Mouse (Mus musculus) heart, postnatal 14 days (tissue): ENCODE data around the gene Astn1. TPM values are rescaled to one million over a fixed set of nuclear protein-coding genes. Genes with fewer than 3 reads are reported as not detected.

Experiments
- DNase-seq, 2 experiments: peaks; one replicate each; pipeline ENCODE4 v3.0.0; 2021 to 2022
- intact Hi-C: fragments of 180-260 bp; cut with DNase I; formaldehyde crosslinking; loops from one replicate; pipeline ENCODE4 v1.15.1; 2025
- microRNA-seq, 2 experiments: library from miRNA; unstranded; fragments of <30 nt; microRNA quantifications; one replicate each; pipeline ENCODE4 v1.2.0; 2021 to 2022
- total RNA-seq, 2 experiments: library from RNA; stranded (reverse); gene quantifications; 2 replicates each; pipeline ENCODE4 v1.2.3; 2021

Astn1 gene
- total RNA-seq, 2 experiments from 2014 or later = 1.4 to 1.9 TPM

DNA sequence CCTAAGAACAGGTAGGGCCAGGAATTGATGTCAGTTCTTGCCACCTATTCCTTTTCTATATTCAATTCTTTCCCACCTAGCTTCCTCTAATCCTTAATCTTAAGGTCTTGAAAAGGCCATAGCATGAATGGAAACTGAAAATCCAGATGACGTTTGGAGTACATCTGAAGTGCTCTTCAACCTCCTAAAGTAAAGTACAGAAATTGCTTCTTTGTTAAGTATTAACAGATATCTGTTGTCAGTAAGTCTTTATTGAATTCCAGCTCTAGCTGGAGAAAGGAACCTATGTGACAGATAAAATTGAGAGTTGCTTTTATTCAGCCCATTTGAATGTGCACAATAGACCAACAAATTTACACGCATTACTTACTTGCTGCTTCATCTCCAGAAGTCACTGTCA, 338.1 kb downstream of the Astn1 start:
- DNase-seq = no peak
- intact Hi-C loops = no loop called here

DNA sequence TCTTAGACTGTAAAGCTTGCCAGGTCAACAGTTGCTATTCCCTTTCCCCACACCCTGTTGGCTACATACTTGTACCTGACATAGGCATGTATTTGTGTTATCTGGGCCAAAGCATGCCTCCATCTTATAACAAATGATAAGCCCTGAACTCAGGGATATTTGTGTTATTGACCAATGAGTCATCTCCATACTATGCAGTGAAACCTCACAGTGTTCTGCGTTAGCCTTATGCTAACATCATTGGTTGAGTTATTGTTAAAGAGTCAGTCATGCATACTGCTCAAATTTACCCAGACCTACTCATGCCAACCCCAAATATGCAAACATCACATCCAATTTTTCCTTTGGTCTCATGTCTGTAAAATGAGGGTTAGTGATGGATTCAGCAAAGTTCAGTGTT, 339.3 kb downstream of the Astn1 start:
- DNase-seq = no peak
- intact Hi-C loops = no loop called here

DNA sequence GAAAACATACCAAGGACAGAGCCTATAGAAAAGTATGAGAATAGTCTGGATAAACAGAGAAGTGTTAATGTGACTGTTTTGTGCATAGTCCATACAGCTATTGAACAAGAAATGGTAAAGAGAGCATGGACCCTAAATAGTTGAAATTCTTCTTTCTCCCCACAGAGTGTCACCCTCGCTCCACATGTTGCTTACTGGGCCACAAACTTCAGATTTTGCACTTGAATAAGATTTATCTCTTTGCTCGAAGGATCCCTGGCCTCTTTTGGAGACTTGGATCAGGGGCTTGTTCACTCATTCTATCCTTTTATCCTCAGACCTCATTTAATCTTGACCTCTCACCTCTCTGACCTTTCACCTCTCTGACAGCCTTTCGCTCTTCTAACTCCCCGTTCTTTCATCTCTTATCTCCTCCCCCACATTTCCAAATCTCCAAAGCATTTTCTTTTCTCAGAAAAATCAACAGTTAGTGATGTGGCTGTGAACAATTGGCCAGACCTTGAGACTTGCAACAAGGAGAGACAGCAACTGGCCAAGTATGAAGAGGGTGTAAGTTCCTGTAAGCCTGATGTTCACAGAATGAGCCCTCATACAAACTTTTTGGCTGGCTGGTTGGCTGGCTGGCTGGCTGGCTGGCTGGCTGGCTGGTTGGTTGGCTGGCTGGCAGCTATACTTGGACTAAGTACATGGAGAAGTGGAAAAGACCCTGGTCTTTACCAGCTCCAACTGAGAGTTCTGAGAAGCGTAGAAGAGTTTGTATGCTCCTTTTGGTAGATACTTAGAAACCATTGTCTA, 351.4 kb downstream of the Astn1 start:
- intact Hi-C loops = loop anchor here (1.0 to 2.0 kb wide), 2 partner anchors 239 to 422 kb away; no protein-coding TSS in a partner anchor
- peak; percentile 12 to 26 for DNase-seq

DNA sequence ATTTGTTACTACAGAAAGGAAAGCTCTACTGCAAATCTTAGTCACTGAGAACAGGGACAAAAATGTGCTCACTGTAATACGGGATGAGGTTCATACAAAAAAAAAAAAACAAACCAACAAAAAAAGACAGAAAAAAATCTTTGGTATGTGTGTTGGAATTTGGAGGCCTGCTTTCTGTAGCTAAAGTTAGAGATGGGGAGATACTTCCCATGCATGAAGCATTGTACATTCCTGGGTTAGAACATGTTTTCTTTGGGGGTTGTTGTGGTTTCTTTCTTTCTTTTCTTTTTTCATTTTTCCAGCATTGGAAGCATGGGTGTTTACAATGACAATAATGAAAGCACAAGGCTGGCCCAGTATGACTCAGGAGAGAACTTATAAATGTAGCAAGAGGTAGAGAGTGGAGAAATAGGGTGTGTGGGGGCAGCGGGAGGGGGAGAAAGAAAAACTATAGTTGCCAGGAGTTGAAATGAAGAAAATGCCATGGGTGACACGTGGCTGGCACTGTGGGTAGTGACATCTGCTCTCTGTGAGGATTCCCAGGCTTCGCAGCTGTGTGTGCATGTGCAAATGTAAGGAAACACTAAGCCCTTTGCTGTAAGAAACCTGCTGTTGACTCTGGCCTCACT, 370.9 kb downstream of the Astn1 start:
- DNase-seq = no peak
- intact Hi-C loops = no loop called here

DNA sequence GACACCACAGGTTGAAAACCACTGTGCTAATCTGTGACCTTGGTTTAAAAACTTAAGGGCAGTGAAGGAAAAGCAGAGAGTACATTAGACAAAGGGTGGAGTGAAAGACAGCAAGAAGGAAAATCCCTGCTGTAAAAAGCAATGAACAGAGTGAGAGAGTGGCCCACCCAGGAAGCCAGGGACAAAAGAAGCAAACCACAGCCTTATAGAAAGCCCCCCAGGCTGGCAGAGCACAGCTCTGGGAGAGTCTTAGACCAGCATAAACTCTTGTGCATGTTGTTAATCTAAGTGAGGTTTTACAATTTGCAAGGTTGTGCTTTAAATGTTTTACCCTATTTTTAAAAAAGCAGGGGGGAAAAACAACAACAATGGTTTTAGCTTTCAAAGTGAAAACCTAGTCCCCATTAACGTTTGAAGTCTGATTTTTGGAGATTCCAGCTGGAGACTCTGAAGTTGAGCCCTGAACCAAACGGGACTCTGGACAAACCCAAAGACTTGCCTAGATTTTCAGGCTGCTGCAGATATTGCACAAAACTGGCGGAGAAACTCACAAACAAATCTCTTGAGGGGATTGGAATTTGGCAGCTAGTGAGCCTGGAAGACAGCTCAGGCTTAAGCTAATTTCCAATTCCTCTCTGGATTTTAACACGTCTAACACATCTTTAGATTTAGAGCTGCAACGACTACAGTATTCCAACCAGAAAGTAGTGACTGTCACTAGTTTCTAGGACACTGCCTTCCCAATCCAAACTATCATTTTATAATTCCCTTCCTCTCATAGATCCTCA, 377.3 kb downstream of the Astn1 start:
- DNase-seq = peak; percentile 25 to 43
- intact Hi-C loops = no loop called here

DNA sequence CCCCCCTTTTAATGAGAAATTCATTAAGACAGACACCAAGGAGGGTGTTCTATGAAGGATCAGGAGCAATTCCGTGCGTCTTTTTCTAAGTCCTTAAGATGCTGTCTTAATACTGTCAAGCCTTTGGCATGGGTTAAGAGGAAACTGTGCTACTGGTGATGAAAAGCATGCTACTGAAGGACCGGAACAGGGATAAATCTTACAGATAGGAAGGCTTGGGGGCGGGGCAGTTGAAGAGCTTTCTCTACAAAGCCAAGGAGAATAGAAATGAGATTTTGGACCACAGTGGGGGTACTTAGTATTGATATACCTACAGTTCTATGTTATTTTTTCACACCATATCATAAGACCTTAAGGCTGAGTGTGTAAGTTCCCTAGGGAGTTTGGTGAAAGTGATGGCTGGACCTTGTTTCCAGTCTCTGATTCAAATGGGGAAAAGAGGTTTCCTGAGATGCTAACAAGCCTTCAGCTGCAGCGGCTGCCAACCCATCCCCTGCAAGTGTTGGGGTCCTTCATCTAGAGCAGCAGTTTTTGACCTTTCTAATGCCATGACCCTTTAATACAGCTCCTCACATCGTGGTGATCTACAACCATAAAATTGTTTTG, 378.2 kb downstream of the Astn1 start:
- no peak for DNase-seq
- intact Hi-C loops = no loop called here

DNA sequence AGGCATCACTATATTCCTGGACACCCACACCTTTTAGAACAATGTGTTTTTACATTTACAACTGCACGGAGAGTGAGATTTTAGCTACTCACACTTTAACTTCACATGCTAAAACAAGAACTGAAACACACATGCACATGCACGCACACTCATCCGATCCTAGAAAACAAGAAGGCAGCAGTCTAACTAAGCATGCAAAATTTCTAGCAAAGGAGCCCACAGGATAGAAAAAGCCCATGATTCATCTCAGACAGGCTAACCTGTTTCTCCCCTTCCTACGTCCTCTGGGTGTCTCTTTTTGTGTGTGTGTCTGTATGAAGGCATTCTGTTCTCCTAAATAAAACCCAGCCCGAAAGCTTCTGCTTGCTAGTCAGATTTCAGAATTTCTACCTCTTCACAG, 378.9 kb downstream of the Astn1 start:
- no peak for DNase-seq
- intact Hi-C loops = no loop called here

Small RNAs within 50 kb of the gene (microRNA-seq; reads per million reads assigned to microRNA genes)
- 10.5 to 298 reads per million in 2 experiments for gene Mir488

Other genes starting within 250 kb of the Astn1 start
- gene Brinp2, start 5.9 kb upstream of the Astn1 start, total RNA-seq = under 1 TPM; 0.29 to 0.41 TPM